Mouse (Mus musculus) forebrain, embryonic 14.5 days (tissue): ENCODE results near the gene Hist1h2ao. TPM values are rescaled to one million over a fixed set of nuclear protein-coding genes. Genes with fewer than 3 reads are reported as not detected.

ENCODE experiments used
- ATAC-seq: fragments of 200-750 bp; cut with Nextera tagmentation; 2 replicates; pipeline ENCODE4 v1.8.0; 2017; ENCODE audit warnings: mild to moderate bottlenecking, moderate library complexity
- DNase-seq: peaks from one replicate; pipeline ENCODE4 v3.0.0-alpha.2; 2015; ENCODE audit warnings: low spot score
- H3K27ac ChIP-seq: fragments of 300-500 bp; sonication (generic); 2 replicates; pipeline ENCODE4 v1.5.1; 2014; ENCODE audit warnings: low read depth, mild to moderate bottlenecking, control low read depth, low read length, moderate library complexity
- H3K27me3 ChIP-seq: fragments of 300-500 bp; sonication (generic); replicated peaks from 2 replicates; pipeline ENCODE4 v1.6.1; 2014; ENCODE audit warnings: low read length, control low read depth, mixed read lengths; ENCODE audit not compliant: control insufficient read depth, insufficient read depth
- H3K36me3 ChIP-seq: fragments of 300-500 bp; sonication (generic); 2 replicates; pipeline ENCODE4 v1.6.1; 2014; ENCODE audit warnings: low read length, control low read depth; ENCODE audit not compliant: control insufficient read depth, insufficient read depth
- H3K4me1 ChIP-seq: fragments of 300-500 bp; sonication (generic); 2 replicates; pipeline ENCODE4 v1.6.1; 2014; ENCODE audit warnings: antibody characterized with exemption, low read length, control low read depth; ENCODE audit not compliant: control insufficient read depth, insufficient read depth
- H3K4me2 ChIP-seq: fragments of 300-500 bp; sonication (generic); 2 replicates; pipeline ENCODE4 v1.6.1; 2014; ENCODE audit warnings: mild to moderate bottlenecking, control low read depth, low read length
- H3K4me3 ChIP-seq: fragments of 300-500 bp; sonication (generic); 2 replicates; pipeline ENCODE4 v1.5.1; 2014; ENCODE audit warnings: low read depth, low read length, control low read depth
- H3K9ac ChIP-seq: fragments of 300-500 bp; sonication (generic); 2 replicates; pipeline ENCODE4 v1.6.1; 2014; ENCODE audit warnings: mild to moderate bottlenecking, low read length, control low read depth, moderate library complexity
- H3K9me3 ChIP-seq: fragments of 300-500 bp; sonication (generic); replicated peaks from 2 replicates; pipeline ENCODE4 v1.6.1; 2016; ENCODE audit warnings: low read length, control low read depth, mixed read lengths; ENCODE audit not compliant: control insufficient read depth
- WGBS: fragments of 180-500 bp; shearing (Covaris S2); extraction: QIAGEN DNeasy Blood & Tissue Kit; methylation state at CpG from one replicate; pipeline ENCODE4 v1.1.7; 2014; 5-methylcytosine and 5-hydroxymethylcytosine counted together
- microRNA-seq: library from miRNA; unstranded; fragments of <30 nt; microRNA quantifications from one replicate; pipeline ENCODE4, GENCODE M21; 2016
- polyA plus RNA-seq: library from polyadenylated mRNA; unstranded; fragments of >200 nt; fragmentation: Nextera tagmentation; extraction: Ambion mirVana; gene quantifications from 2 replicates; pipeline ENCODE4 v1.2.1, GENCODE M21; 2014

Gene Hist1h2ao
- polyA plus RNA-seq, 1 experiment from 2014 or later = not detected

DNA sequence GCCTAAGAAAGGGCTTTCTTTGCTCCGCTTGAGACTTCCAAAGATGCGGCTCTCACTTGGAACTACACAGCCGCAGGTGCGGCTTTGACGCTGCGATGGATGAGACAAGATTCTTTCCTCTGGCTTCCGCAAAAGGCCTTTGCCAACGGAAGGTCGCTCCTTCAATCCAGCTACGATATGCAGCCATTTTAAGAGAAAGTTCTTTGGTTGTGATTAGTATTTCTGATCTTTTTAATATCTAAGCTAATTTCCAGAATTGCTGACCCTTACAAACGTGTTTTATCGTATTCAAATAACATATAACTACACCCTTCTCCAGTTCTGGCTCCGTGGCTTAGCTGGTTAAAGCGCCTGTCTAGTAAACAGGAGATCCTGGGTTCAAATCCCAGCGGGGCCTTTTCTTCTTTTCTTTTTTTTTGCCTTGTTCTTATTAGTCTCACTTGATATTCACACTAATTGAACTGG lies 45.5 kb downstream of the Hist1h2ao start:
- ATAC-seq (peak; percentile 52), DNase-seq (peak; percentile 75)
- Histone ChIP-seq H3K4me3 (peak overlapping the region; percentile 33), H3K4me2 (peak overlapping the region; percentile 47), H3K4me1 (no peaks in the 10 kb centered on the region), H3K9ac (0 out of 2 replicates have a peak overlapping the region, but pooled peaks have one; percentile 21), H3K36me3 (no peaks in the 10 kb centered on the region), H3K27me3 (no peaks in the 10 kb centered on the region), H3K27ac (no peak overlapping the region), H3K9me3 (no peaks in the 10 kb centered on the region)
- 1% methylated on average over 15 of the region's 15 CpGs for WGBS

Small RNA genes within 50 kb of the gene (microRNA-seq; reads per million reads assigned to microRNA genes)
- gene Gm19658 (not detected), gene Gm44346 (not detected), gene Gm44466 (not detected)

Other genes with a start within 250 kb of the Hist1h2ao start
- not detected in 2 replicates for gene Olfr1364, start 228.7 kb upstream of the Hist1h2ao start, polyA plus RNA-seq
- gene Olfr1362, start 196.4 kb upstream of the Hist1h2ao start, polyA plus RNA-seq = not detected in 2 replicates
- gene Olfr11, start 167.9 kb upstream of the Hist1h2ao start, polyA plus RNA-seq = not detected in 2 replicates
- gene Olfr1361, start 147.1 kb upstream of the Hist1h2ao start, polyA plus RNA-seq = not detected in 2 replicates
- not detected in 2 replicates for gene Olfr1360, start 133.1 kb upstream of the Hist1h2ao start, polyA plus RNA-seq
- not detected in 2 replicates for gene Olfr1359, start 112.4 kb upstream of the Hist1h2ao start, polyA plus RNA-seq
- 3.7 and 4.2 TPM in 2 replicates for gene Hist1h2bl, start 94.3 kb upstream of the Hist1h2ao start, polyA plus RNA-seq
- gene Hist1h2ai, start 94.0 kb upstream of the Hist1h2ao start, polyA plus RNA-seq = 13.2 and 45.9 TPM in 2 replicates
- gene Hist1h3h, start 92.8 kb upstream of the Hist1h2ao start, polyA plus RNA-seq = 7.3 and 11.0 TPM in 2 replicates
- gene Hist1h2bm, start 88.4 kb upstream of the Hist1h2ao start, polyA plus RNA-seq = 2.5 and 3.9 TPM in 2 replicates
- gene Hist1h4j, start 75.4 kb upstream of the Hist1h2ao start, polyA plus RNA-seq = 1.7 TPM in 2 replicates
- gene Hist1h4k, start 60.0 kb upstream of the Hist1h2ao start, polyA plus RNA-seq = 2.7 and 4.6 TPM in 2 replicates
- 3.4 and 10.8 TPM in 2 replicates for gene Hist1h2ak, start 56.6 kb upstream of the Hist1h2ao start, polyA plus RNA-seq
- gene Hist1h2bn, start 56.3 kb upstream of the Hist1h2ao start, polyA plus RNA-seq = 0.90 and 2.5 TPM in 2 replicates
- gene Hist1h1b, start 29.8 kb upstream of the Hist1h2ao start, polyA plus RNA-seq = 11.0 and 11.1 TPM in 2 replicates
- gene Hist1h3i, start 27.1 kb upstream of the Hist1h2ao start, polyA plus RNA-seq = 108 and 166 TPM in 2 replicates
- gene Hist1h2an, start 23.2 kb upstream of the Hist1h2ao start, polyA plus RNA-seq = 6.6 TPM in 1 of 2 replicates, not detected in the other
- gene Hist1h2bp, start 23.0 kb upstream of the Hist1h2ao start, polyA plus RNA-seq = 0.84 and 1.5 TPM in 2 replicates
- 9.2 and 17.1 TPM in 2 replicates for gene Hist1h2bq, start 268 bp upstream of the Hist1h2ao start, polyA plus RNA-seq
- not detected in 2 replicates for gene Hist1h4m, start 1.3 kb downstream of the Hist1h2ao start, polyA plus RNA-seq
- 4.6 and 16.7 TPM in 2 replicates for gene Hist1h4n, start 21.7 kb downstream of the Hist1h2ao start, polyA plus RNA-seq
- 2,010 and 3,186 TPM in 2 replicates for gene Hist1h2ap, start 23.0 kb downstream of the Hist1h2ao start, polyA plus RNA-seq
- gene Hist1h2br, start 23.3 kb downstream of the Hist1h2ao start, polyA plus RNA-seq = 9.4 and 17.8 TPM in 2 replicates
- gene Zfp184, start 134.6 kb downstream of the Hist1h2ao start, polyA plus RNA-seq = 28.3 and 34.9 TPM in 2 replicates
- gene Pom121l2, start 170.7 kb downstream of the Hist1h2ao start, polyA plus RNA-seq = 0.14 TPM in 1 of 2 replicates, not detected in the other
- gene Prss16, start 199.3 kb downstream of the Hist1h2ao start, polyA plus RNA-seq = 0.10 TPM in 1 of 2 replicates, not detected in the other
- 4.8 and 8.3 TPM in 2 replicates for gene Hist1h2ah, start 225.1 kb downstream of the Hist1h2ao start, polyA plus RNA-seq
- 2.5 and 3.5 TPM in 2 replicates for gene Hist1h2bk, start 225.4 kb downstream of the Hist1h2ao start, polyA plus RNA-seq
- 14.0 and 18.0 TPM in 2 replicates for gene Hist1h4i, start 230.9 kb downstream of the Hist1h2ao start, polyA plus RNA-seq
- 20.4 and 37.4 TPM in 2 replicates for gene Hist1h2ag, start 232.5 kb downstream of the Hist1h2ao start, polyA plus RNA-seq
- gene Hist1h2bj, start 232.7 kb downstream of the Hist1h2ao start, polyA plus RNA-seq = 3.0 and 7.0 TPM in 2 replicates